Mouse (Mus musculus): ENCODE measurements around the gene Fxyd3. TPM values are rescaled to one million over a fixed set of nuclear protein-coding genes. Genes with fewer than 3 reads are reported as not detected.

The Fxyd3 gene
- total and polyA plus RNA-seq, 2 experiments from 2014 or later: 3.7 TPM; not detected in 1

DNA sequence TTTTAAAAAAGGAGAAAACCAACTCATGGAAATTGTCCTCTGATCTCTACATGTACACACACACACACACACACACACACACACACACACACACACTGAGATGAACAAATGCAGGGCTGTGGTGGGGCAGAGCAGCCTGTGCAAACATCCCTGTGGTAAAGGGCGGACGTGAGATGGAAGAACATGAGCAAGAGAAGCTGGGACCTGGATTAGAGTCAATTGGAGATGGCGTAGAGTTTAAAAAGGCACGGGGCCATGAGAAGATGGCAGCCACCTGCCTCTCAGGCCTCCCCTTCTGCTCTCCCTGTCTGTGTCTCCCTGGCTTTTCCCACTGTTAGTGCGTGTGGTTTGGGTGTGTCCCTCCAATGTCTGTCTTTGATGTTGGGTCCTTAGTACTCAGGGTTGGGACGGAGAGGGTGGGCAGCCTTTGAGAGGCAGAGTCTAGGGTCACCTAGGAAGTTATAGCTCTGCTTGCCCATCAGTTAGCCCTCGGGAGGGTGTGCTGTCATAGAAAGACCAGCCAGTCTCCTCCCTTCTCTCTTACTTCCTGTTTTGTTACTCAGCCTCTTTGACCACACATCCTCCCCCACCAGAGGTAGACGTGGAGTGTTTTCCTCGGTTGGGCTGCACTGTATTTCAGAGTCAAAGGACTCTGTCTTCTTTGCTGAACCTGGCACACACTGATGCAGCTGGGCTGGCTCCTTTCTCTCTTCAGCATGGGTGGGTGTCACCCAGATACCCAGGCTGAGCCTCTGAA is 42.9 kb downstream of the Fxyd3 start:
- H3K27ac ChIP-seq (ENCODE audit: low read depth, low read length): no peak overlapping the region
- H3K4me2 ChIP-seq (ENCODE audit: low read depth, low read length, poor library complexity, severe bottlenecking): no peak overlapping the region
- 77% methylated on average over 9 of the region's 9 CpGs for WGBS
- no peaks in the 10 kb centered on the region for H3K4me1 ChIP-seq (ENCODE audit: insufficient read depth, low read length)
- no peak for TF ChIP-seq CTCF (IDR thresholded peaks at IDR 0.05)
- ATAC-seq (ENCODE audit: low FRiP score) (no peak), DNase-seq (ENCODE audit: low spot score) (no peak)
- H3K9ac ChIP-seq (replicated peaks; ENCODE audit: low read length, poor library complexity, severe bottlenecking): no peak overlapping the region
- H3K4me3 ChIP-seq (ENCODE audit: low read depth, low read length): no peak overlapping the region
- H3K9me3 ChIP-seq (ENCODE audit: low read length): no peaks in the 10 kb centered on the region
- peaks cover 5% of the 10 kb centered on the region; the same call in 1 of the 2 replicates for H3K36me3 ChIP-seq (ENCODE audit: insufficient read depth, low read length)
- no peaks in the 10 kb centered on the region for H3K27me3 ChIP-seq (ENCODE audit: insufficient read depth, low read length)

DNA sequence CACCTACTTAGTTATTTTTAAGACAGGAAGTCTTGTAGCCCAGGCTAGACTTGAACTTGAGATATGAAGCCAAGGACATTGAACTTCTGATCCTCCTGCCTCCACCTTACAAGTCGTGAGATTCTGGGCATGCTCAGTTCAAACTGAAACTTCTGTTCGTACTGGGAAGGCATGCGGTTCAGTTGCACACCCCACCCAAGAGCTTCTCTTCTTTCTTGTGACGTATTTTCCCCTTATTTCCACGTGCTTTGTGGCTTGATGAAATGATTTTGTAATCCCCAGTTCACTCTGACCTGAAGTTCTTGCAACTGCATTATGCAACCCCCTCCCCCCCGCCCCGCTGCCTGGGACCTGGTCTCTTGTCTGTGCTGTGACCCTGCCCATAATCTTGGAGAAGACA is 44.8 kb downstream of the Fxyd3 start:
- DNase-seq (ENCODE audit: low spot score): no peak
- Histone ChIP-seq H3K4me3 (ENCODE audit: low read depth, low read length) (no peak overlapping the region), H3K4me1 (ENCODE audit: insufficient read depth, low read length) (no peaks in the 10 kb centered on the region), H3K4me2 (ENCODE audit: low read depth, low read length, poor library complexity, severe bottlenecking) (no peak overlapping the region), H3K9me3 (ENCODE audit: low read length) (no peaks in the 10 kb centered on the region), H3K36me3 (ENCODE audit: insufficient read depth, low read length) (peaks cover 5% of the 10 kb centered on the region; the same call in 1 of the 2 replicates), H3K27ac (ENCODE audit: low read depth, low read length) (no peak overlapping the region), H3K9ac (replicated peaks; ENCODE audit: low read length, poor library complexity, severe bottlenecking) (no peak overlapping the region), H3K27me3 (ENCODE audit: insufficient read depth, low read length) (no peaks in the 10 kb centered on the region)
- no peak for ATAC-seq (ENCODE audit: low FRiP score)
- WGBS: 73% methylated on average over 7 of the region's 7 CpGs
- TF ChIP-seq CTCF (IDR thresholded peaks at IDR 0.05): no peak

DNA sequence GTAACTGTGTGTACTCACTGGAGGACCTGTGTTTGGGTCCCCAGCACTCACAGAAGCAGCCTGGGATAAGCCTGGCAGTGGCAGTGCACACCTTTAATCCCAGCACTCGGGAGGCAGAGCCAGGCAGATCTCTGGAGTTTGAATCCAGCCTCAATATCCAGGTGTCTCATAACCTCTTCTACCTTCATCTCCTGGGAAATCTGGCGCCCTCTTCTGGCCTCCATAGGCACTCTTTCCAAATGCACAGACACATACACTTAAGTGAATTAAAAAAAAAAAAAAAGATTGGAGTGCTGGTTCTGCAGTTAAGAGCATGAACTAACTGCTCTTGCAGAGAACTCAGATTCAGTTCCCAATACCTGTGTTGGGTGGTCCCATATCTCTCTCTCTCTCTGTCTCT is 45.8 kb downstream of the Fxyd3 start:
- no peaks in the 10 kb centered on the region for H3K4me1 ChIP-seq (ENCODE audit: insufficient read depth, low read length)
- 75% methylated on average over 2 of the region's 2 CpGs for WGBS
- H3K4me2 ChIP-seq (ENCODE audit: low read depth, low read length, poor library complexity, severe bottlenecking): no peak overlapping the region

DNA sequence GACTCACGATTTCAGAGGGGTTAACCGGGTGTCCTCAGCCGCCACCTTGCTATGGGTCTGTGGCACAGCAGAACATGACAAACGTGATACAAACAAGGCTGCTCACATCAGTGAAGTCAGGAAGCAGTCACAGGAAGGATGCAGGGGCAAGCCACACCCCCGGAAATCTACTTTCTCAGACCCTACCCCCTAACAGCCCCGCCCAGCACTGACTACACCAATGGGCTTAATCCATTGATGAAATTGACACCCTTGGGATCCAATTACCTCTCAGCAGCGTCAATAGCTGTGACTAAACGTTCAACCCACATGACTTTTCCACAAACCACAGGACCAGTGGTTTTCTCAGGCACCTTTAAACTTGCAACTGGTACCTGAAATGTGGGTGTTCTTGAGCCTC is 47.9 kb downstream of the Fxyd3 start:
- Histone ChIP-seq H3K4me1 (ENCODE audit: insufficient read depth, low read length) (no peaks in the 10 kb centered on the region), H3K4me3 (ENCODE audit: low read depth, low read length) (no peak overlapping the region), H3K36me3 (ENCODE audit: insufficient read depth, low read length) (no peaks in the 10 kb centered on the region), H3K27me3 (ENCODE audit: insufficient read depth, low read length) (no peaks in the 10 kb centered on the region), H3K4me2 (ENCODE audit: low read depth, low read length, poor library complexity, severe bottlenecking) (no peak overlapping the region), H3K27ac (ENCODE audit: low read depth, low read length) (no peak overlapping the region), H3K9ac (replicated peaks; ENCODE audit: low read length, poor library complexity, severe bottlenecking) (no peak overlapping the region), H3K9me3 (ENCODE audit: low read length) (no peaks in the 10 kb centered on the region)
- ATAC-seq (ENCODE audit: low FRiP score) (no peak), DNase-seq (ENCODE audit: low spot score) (no peak)
- no peak for TF ChIP-seq CTCF (IDR thresholded peaks at IDR 0.05)
- WGBS: 77% methylated on average over 8 of the region's 8 CpGs

More for the DNA sequence above, 45.8 kb downstream of the Fxyd3 start:
- Histone ChIP-seq H3K27me3 (ENCODE audit: insufficient read depth, low read length) (no peaks in the 10 kb centered on the region), H3K9ac (replicated peaks; ENCODE audit: low read length, poor library complexity, severe bottlenecking) (no peak overlapping the region), H3K9me3 (ENCODE audit: low read length) (no peaks in the 10 kb centered on the region), H3K36me3 (ENCODE audit: insufficient read depth, low read length) (peaks cover 3% of the 10 kb centered on the region; the same call in 1 of the 2 replicates), H3K4me3 (ENCODE audit: low read depth, low read length) (no peak overlapping the region), H3K27ac (ENCODE audit: low read depth, low read length) (no peak overlapping the region)
- TF ChIP-seq CTCF (IDR thresholded peaks at IDR 0.05): no peak
- no peak for ATAC-seq (ENCODE audit: low FRiP score)
- DNase-seq (ENCODE audit: low spot score): no peak

Small RNAs within 50 kb of the gene (microRNA-seq; reads per million reads assigned to microRNA genes)
- not detected for gene Mir7050 (ENCODE audit: borderline number of aligned reads)

Other genes with a start within 250 kb of the Fxyd3 start
- gene Ffar3, start 220.5 kb downstream of the Fxyd3 start, total RNA-seq (2014; rRNA removed): not detected in 2 replicates
- gene Ffar3, start 220.5 kb downstream of the Fxyd3 start, polyA plus RNA-seq (2015; fragmentation: Nextera tagmentation; extraction: Ambion mirVana): not detected in 2 replicates
- gene Ffar1, start 215.1 kb downstream of the Fxyd3 start, total RNA-seq (2014; rRNA removed): not detected in 2 replicates
- gene Ffar1, start 215.1 kb downstream of the Fxyd3 start, polyA plus RNA-seq (2015; fragmentation: Nextera tagmentation; extraction: Ambion mirVana): not detected in 2 replicates
- 0.24 and 0.71 TPM in 2 replicates for gene Cd22, start 196.4 kb downstream of the Fxyd3 start, total RNA-seq (2014; rRNA removed)
- 0.06 and 0.16 TPM in 2 replicates for gene Cd22, start 196.4 kb downstream of the Fxyd3 start, polyA plus RNA-seq (2015; fragmentation: Nextera tagmentation; extraction: Ambion mirVana)
- 5.3 and 14.9 TPM in 2 replicates for gene Mag, start 161.8 kb downstream of the Fxyd3 start, total RNA-seq (2014; rRNA removed)
- gene Mag, start 161.8 kb downstream of the Fxyd3 start, polyA plus RNA-seq (2015; fragmentation: Nextera tagmentation; extraction: Ambion mirVana): 5.7 and 6.9 TPM in 2 replicates
- gene Hamp2, start 152.0 kb downstream of the Fxyd3 start, total RNA-seq (2014; rRNA removed): not detected in 2 replicates
- gene Hamp2, start 152.0 kb downstream of the Fxyd3 start, polyA plus RNA-seq (2015; fragmentation: Nextera tagmentation; extraction: Ambion mirVana): not detected in 2 replicates
- gene Hamp, start 132.7 kb downstream of the Fxyd3 start, total RNA-seq (2014; rRNA removed): not detected in 2 replicates
- gene Hamp, start 132.7 kb downstream of the Fxyd3 start, polyA plus RNA-seq (2015; fragmentation: Nextera tagmentation; extraction: Ambion mirVana): not detected in 2 replicates
- 95.3 and 102 TPM in 2 replicates for gene Usf2, start 119.9 kb downstream of the Fxyd3 start, total RNA-seq (2014; rRNA removed)
- gene Usf2, start 119.9 kb downstream of the Fxyd3 start, polyA plus RNA-seq (2015; fragmentation: Nextera tagmentation; extraction: Ambion mirVana): 27.0 and 28.4 TPM in 2 replicates
- 29.7 and 30.3 TPM in 2 replicates for gene Lsr, start 103.2 kb downstream of the Fxyd3 start, total RNA-seq (2014; rRNA removed)
- gene Lsr, start 103.2 kb downstream of the Fxyd3 start, polyA plus RNA-seq (2015; fragmentation: Nextera tagmentation; extraction: Ambion mirVana): 23.9 TPM in 2 replicates
- gene Fam187b, start 102.9 kb downstream of the Fxyd3 start, total RNA-seq (2014; rRNA removed): 0.88 TPM in 1 of 2 replicates, not detected in the other
- 0.85 and 0.91 TPM in 2 replicates for gene Fam187b, start 102.9 kb downstream of the Fxyd3 start, polyA plus RNA-seq (2015; fragmentation: Nextera tagmentation; extraction: Ambion mirVana)
- 23.1 and 48.0 TPM in 2 replicates for gene Fxyd5, start 34.2 kb downstream of the Fxyd3 start, total RNA-seq (2014; rRNA removed)
- 31.9 and 32.9 TPM in 2 replicates for gene Fxyd5, start 34.2 kb downstream of the Fxyd3 start, polyA plus RNA-seq (2015; fragmentation: Nextera tagmentation; extraction: Ambion mirVana)
- gene Fxyd7, start 25.2 kb downstream of the Fxyd3 start, total RNA-seq (2014; rRNA removed): 189 and 285 TPM in 2 replicates
- 455 and 516 TPM in 2 replicates for gene Fxyd7, start 25.2 kb downstream of the Fxyd3 start, polyA plus RNA-seq (2015; fragmentation: Nextera tagmentation; extraction: Ambion mirVana)
- 7.0 and 7.4 TPM in 2 replicates for gene Fxyd1, start 19.5 kb downstream of the Fxyd3 start, total RNA-seq (2014; rRNA removed)
- gene Fxyd1, start 19.5 kb downstream of the Fxyd3 start, polyA plus RNA-seq (2015; fragmentation: Nextera tagmentation; extraction: Ambion mirVana): 20.4 and 22.2 TPM in 2 replicates
- gene Lgi4, start 17.4 kb downstream of the Fxyd3 start, total RNA-seq (2014; rRNA removed): 1.2 and 1.3 TPM in 2 replicates
- gene Lgi4, start 17.4 kb downstream of the Fxyd3 start, polyA plus RNA-seq (2015; fragmentation: Nextera tagmentation; extraction: Ambion mirVana): 0.56 and 0.81 TPM in 2 replicates
- 0.49 and 2.6 TPM in 2 replicates for gene Hpn, start 38.6 kb upstream of the Fxyd3 start, total RNA-seq (2014; rRNA removed)
- 0.62 TPM in 1 of 2 replicates, not detected in the other for gene Hpn, start 38.6 kb upstream of the Fxyd3 start, polyA plus RNA-seq (2015; fragmentation: Nextera tagmentation; extraction: Ambion mirVana)
- 45.0 and 57.5 TPM in 2 replicates for gene Scn1b, start 50.3 kb upstream of the Fxyd3 start, total RNA-seq (2014; rRNA removed)
- 32.3 and 35.8 TPM in 2 replicates for gene Scn1b, start 50.3 kb upstream of the Fxyd3 start, polyA plus RNA-seq (2015; fragmentation: Nextera tagmentation; extraction: Ambion mirVana)
- gene Gramd1a, start 79.2 kb upstream of the Fxyd3 start, total RNA-seq (2014; rRNA removed): 253 and 270 TPM in 2 replicates
- gene Gramd1a, start 79.2 kb upstream of the Fxyd3 start, polyA plus RNA-seq (2015; fragmentation: Nextera tagmentation; extraction: Ambion mirVana): 160 and 177 TPM in 2 replicates
- not detected in 2 replicates for gene Scgb2b2, start 213.8 kb upstream of the Fxyd3 start, total RNA-seq (2014; rRNA removed)
- gene Scgb2b2, start 213.8 kb upstream of the Fxyd3 start, polyA plus RNA-seq (2015; fragmentation: Nextera tagmentation; extraction: Ambion mirVana): not detected in 2 replicates
- gene Scgb1b2, start 215.1 kb upstream of the Fxyd3 start, total RNA-seq (2014; rRNA removed): not detected in 2 replicates
- not detected in 2 replicates for gene Scgb1b2, start 215.1 kb upstream of the Fxyd3 start, polyA plus RNA-seq (2015; fragmentation: Nextera tagmentation; extraction: Ambion mirVana)